Mouse (Mus musculus) cerebellum, postnatal 4 days (tissue): ENCODE data around the gene Cfap46.

Source experiments
- DNase-seq, 2 experiments: peaks; one replicate each; pipeline ENCODE4 v3.0.0; 2022; ENCODE audit warnings: low spot score in 2 of 2, mixed read lengths in 1 of 2

Cfap46 gene

DNA sequence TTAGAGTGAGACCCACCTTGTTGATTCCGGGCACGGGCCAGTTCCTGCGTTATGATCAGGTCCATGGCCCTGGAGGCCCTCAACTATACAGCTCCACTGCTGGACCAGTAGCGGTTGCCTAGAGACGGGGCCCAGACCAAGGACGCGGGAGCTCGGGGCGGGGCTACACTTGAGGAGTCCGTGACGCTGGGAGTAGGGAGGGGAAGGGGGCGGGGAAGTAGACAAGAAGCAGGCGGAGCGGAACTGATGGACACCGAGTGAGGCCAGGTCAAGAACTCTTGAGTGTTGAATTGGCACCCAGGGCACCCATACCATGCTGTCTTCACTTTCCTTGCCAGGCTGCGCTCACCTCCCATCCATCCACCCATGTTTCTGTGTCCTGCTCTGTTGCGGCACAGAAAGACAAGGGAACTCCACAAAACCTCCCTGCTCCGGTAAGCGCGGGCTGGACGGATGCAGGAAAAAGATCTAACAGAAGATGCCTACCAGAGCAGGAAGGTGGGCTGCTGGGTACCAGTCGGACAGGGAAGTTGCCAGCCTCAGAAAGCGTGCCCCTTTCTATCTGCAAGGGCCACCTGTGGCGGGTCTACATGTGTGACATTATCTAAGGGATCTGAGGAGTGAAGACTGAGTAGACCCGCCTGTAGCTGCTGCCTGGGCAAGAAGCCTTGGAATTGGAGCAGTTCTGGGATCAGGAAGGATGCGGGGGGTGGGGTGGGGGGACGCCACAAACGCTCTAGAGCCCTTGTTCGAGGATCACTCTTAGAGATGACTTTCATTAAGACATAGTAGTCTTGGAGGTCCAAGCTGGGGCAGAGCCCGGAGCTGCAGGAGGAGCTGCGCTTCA lies at the start of gene Cfap46:
Gene Cfap46 (minus strand): TSS at position 112 of the 847 bp plus-strand sequence.
- peak; percentile 54 to 71 for DNase-seq

DNA sequence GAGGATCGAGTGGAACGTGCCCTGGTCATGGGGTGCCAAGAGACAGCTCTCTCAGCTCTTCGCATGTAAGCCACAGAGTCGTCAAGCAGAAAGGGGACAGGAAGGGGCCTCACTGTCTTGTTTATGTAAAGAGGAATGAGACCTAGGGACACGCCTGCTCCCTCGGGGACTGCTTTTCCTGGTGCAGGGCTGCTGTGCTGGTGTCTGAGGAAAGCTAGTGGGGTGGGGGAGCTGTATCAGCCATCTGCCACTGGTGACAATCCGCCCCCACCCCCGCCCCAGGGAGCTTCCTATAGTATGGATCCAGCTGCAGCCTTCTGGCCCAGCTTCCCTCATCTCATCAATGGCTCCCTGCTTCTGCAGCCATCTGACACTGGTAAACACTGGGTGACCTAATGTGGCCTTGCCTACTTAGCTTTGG lies 47.7 kb upstream of the Cfap46 start:
- DNase-seq: no peak

DNA sequence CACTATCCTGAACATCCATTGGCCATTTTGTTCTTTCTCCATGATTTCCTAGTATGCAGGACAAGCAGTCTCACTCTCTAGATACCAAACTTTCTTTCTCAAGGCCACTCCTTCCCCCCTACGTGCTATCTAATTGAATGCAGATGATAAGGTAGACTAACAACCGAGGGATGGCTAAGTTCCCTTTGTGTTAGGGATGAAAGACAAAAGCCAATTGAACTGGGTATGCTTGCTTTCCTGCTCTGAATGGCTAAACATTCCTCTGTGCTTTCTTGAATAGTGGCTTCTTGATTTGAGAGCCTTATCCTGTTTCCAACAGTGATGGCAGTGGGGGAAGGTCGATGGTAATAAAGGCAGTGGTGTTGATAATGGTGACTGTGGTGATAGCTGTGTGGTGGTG lies 43.5 kb upstream of the Cfap46 start:
- DNase-seq: no peak

DNA sequence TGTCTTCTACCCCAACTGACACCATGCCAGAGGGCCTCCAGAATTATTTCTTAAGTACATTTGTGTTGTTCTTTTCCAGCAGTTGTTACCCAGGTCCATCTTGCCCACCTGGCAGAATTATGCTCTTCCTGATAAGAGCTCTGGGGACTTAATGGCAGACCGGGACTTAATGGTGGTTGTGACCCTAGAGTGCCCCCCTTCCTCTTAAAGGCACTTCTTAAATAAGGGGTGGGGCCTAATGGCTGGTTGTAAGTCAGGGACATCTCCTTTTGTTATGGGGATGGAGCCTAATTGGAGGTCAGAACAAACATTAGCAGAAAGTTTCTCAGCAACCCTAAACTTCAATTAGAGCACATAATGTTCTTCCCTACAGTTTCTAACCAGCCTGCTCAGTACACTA lies 42.0 kb upstream of the Cfap46 start:
- no peak for DNase-seq

DNA sequence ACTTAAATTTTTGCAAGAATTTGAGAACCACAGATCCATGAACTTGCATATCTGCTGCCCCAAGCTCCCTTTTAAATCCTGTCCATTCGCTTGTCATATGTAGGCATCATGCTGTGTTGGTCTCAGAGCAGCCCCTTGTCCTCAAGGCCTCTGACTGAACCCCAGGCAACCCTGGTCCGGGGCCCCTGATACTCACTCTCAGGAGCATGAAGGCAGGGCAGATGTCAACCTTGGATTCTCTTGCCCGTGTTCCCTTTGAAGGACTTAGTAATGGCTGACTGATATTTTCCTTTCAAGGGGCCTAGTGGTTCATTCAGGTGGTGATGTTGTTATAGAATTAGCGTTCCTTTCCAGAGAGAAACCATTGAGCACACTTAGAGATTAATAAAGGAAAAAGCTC lies 40.4 kb upstream of the Cfap46 start:
- no peak for DNase-seq

DNA sequence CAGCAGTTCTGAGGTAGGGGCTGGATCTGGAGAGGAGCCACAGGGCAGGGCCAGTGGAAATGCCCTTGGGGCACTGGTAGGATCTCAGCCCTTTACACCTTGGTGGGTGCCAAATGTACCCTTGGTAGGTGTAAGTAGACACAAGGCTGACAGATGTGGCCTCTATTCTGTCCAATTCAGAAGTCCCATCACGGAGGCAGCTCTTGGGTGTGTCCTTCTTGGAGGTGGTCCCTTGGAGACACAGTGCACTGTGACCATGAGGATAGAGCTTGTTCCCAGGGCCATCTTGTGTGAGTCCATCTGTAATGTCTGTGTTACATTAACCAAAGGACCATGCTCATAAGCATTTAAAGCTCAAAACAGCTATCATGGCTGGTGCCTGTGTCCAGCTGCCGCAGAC lies 37.6 kb upstream of the Cfap46 start:
- DNase-seq: no peak

DNA sequence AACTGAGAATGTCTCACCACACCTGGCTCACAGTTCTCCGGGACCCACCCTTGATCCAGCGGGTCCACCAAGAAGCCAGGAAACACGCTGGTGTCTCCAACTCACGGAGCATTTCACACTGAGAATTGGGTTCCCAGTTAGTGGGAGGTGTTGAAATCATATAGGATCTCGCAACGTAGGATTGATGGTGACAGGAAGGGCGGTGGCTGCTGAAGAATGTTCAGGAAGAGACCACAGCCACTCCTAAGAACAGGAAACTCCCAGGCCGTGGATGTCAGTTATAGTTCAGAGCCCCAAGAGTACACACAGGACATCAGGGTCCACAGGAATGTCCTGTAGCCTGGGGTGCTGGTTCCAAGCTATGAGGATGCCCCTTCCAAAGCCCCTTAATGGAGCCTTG lies 34.2 kb upstream of the Cfap46 start:
- DNase-seq: no peak

DNA sequence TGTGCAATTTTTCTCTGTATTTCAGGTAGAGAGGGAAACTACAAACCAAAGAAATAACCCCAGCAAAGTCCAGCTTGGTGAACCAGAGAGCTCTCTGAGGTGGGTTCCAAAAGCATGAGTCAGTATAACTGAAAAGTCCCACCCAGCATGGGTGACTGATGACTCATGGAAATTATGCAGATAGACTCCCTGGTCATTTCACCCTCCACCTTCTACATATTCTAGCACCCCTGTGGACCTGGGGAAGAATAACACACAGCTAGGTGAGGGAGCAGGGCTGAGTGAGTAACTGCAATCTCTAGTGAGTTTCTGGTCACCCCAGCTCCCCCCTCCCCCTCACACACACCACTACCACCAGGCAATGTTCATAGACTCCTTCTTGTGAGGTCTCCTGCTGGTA lies 28.2 kb upstream of the Cfap46 start:
- no peak for DNase-seq

DNA sequence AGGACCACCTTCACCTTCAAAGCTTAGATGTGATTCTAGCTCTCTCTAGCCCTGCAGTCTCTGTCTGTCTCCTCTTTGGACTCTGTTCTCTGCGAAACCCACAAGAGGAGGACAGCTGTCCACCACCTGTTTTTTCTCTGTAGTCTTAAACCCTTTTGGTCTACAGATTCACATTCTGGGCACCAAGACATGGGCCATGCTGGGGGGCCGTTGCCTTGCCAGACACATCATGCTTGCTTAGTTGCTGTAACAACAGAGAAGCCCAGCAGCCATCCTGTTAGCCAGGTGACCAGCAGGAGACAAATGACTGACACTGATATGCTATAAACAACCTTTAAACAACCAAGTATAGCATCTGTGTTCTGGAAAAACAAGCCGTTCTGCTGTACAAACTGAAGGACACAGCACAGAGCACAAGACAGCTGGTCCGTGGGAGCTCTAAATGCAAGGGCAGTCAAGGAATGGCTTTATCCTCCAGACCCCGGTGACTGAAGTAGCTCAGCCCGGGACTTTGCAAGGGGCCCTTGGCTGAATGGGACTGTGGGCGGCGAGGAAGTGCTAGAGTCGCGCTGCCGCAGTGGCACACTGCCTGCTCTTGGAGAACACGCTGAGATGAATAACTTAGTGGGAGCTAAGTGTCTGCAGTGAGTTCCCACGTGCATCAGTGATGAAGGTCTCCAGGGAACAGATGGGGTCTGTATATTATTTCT lies 22.9 kb upstream of the Cfap46 start:
- DNase-seq: peak in 1 of 2 experiments; percentile 37

DNA sequence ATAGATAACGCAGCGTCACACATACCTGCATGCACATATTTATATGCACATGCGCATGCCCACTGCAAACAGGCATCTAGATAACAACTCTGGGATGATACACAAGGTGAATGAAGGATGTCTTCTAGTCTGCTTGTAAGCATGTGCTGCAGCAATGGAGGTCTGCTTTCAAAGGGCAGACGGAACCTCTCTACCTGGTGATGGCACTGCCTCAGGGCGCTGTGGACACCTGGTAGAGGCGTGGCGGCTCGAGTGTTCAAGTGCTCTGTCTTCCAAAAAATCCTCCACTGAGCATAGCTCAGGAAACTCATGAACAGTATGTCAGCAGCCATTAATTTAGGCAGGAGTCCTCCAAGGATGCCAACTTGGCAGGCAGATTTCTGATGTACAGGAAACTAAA lies 22.2 kb upstream of the Cfap46 start:
- DNase-seq: no peak

DNA sequence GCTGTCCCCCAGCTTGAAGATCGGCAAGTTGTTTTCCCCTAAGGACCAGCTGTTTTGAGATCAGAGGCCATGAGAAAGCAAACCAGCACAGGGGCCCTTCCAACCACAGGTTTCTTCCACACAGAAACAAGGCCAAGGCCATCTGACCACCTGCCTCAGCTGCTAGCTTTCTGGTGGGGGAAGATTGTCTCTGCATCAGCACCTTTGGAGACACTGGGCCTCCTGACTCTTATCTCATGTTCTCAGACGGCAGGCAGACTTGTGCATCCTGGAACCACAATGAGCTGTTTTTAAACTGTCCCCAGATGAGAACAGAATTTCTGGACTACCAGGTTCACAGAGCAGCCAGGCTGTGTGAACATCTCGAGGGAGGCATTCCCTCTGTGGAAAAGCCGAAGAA lies 21.5 kb upstream of the Cfap46 start:
- DNase-seq: no peak

DNA sequence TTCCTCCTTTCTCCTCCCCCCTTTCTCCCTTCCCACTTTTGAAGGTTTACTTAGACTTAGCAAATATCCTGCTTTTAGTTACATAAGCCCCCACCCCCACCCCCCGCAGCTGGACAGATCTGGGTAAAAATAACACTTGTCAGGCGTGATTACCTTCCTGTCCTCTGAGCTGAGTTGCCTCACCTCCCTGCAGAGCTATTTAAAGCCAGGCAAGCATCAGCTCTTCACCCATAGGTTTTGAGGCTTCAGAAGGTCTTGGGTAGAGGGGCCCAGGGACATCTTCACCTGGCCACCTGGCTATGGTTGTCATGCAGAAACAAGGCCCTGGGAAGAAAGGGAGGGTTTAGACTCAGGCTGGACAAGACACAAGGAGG lies 20.2 kb upstream of the Cfap46 start:
- no peak for DNase-seq

DNA sequence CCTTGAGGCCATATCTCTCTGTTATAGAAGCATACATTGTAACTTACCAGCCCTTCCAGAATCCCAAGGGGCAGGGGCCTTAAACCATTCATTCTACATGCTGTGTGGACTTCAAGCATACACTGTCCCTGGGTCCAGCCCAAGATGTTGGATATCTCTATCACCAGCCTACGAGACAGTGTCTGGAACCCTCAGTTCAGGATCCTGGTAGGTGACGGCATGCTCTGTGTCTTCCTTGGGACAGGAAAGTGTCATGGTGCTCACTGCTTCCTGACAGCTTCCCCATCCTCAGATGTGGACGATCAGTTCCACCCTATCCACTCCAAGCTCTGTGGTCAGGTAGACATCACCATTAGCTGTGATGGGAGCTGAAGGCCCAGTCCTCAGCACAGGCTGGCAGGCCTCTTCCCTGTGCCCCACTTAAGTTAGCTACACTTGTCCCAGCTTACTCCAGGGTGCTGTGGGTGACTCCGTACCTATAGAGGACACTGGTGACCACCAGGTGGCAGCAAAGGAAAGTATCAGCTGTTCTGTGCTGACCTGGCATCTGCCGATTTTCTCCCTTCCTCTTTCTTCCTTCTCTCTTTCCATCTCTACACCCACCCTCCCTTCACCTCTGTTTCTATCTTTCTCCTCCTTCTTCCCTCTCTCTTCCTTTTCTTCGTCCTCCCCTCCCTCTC lies 19.7 kb upstream of the Cfap46 start:
- peak; percentile 80 to 90 for DNase-seq

DNA sequence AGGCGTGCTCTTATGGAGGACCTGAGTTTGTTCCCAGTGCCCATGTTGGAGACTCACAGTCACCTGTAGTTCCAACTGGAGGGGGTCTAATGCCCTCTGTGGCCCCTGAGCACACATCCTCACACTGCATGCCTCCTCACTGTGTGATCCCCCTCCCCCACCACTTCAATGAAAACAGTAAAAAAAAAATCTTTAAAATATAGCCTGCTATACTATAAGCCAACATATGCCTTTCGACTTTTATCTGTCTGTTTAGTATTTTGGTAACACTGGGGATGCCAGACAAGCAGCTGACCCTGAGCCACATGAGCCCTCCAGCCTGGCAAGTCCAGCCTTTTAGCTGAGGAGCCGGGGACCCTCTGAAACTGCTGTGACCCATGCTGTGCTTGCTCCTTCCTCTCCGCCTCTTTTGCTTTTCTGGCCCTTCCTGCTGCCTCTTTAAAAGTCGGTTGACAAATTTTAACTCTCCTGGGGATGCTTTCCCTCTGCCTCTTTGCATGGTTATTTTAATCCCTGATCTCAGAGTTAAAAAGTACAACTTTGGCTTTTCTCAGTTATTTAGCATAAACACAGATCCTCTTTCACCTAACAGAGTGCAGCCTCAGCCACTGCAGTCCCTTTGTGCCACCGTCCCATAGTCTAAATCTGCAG lies 18.2 kb upstream of the Cfap46 start:
- no peak for DNase-seq

DNA sequence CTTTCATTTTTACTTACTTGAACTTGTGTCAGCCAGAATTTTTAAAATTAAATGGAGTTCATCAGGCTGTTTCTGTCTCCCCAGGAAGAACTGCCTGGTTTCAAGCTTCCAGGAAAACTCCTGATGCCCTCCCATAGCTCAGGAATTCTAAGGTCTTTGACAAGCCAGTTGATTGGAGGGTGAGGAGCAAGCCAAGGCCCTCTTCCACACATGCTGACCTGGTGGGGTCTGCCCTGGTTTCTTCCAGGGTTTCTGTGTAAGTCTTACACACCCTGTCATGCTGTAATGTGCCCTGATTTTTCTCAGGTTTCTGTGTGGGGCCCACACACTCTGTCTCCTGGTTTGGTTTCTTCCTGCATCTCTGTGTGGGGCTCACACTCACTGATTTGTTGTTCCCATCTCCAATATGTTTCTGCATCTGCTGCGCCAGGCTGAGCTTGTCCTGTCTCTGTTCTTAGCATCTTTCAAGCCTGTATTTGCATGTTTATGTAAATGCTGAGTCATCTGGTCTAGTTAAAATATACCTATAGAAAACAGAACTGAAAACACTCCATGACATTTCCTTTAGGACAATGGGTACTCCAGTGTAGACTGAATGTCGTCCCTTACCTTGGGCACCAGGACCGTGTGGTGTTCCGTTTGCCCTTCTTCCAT lies 9.2 kb upstream of the Cfap46 start:
- DNase-seq: no peak

DNA sequence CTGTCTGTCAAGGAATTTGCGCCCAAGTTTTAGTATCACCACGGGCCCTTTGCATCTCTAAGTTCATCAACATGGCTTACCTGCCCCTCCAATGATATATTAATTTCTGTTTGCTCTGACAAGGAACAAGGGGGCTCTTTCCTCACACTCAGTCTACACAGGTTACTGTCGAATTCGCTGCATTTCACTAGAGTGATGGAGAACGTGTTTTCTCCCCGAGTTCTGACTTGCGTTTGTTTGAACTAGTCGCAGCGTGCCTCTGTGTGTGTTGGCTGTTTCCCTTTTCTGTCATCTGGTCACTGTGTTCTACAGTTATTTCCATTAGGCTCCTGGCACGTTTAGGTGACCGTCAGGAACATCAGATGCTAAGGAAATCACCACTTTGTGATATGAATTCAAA lies 8.6 kb upstream of the Cfap46 start:
- DNase-seq: no peak

DNA sequence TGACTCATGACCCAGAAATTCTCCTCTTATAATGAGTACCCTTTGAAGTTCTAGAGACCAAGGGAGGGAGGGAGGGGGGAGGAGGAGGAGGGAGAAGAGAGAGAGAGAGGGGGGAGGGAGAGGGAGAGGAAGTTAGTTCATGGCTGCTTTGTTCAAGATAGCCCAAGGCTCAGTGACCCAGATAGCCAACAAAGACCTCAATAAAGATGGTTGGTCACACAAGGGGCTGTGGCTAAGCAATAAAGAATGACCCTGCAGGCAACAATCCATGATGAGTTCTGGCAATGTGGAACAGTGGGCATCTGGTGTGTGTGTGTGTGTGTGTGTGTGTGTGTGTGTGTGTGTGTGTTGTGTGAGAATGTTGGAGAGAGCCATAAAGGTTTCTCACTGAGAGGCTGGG lies 1.7 kb upstream of the Cfap46 start:
- DNase-seq: no peak

DNA sequence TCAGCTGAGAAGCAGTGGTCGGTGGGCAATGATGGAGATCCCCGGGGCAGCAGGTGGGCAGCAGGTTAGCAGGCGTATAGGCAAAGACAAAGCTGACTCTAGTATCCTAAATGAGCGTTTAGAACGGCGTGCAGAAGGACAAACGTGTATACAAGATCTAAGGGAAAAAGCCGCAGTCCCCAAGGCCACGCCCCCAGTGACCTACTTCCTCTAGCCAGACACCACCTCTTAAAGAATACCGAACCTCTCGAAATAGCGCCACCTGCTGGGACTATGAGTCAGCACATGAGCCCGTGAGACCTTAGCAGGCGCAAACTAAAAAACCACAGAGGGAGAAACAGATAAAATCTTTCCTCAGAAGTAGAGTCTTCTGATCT lies 924 bp upstream of the Cfap46 start:
- DNase-seq: peak; percentile 81 to 90

DNA sequence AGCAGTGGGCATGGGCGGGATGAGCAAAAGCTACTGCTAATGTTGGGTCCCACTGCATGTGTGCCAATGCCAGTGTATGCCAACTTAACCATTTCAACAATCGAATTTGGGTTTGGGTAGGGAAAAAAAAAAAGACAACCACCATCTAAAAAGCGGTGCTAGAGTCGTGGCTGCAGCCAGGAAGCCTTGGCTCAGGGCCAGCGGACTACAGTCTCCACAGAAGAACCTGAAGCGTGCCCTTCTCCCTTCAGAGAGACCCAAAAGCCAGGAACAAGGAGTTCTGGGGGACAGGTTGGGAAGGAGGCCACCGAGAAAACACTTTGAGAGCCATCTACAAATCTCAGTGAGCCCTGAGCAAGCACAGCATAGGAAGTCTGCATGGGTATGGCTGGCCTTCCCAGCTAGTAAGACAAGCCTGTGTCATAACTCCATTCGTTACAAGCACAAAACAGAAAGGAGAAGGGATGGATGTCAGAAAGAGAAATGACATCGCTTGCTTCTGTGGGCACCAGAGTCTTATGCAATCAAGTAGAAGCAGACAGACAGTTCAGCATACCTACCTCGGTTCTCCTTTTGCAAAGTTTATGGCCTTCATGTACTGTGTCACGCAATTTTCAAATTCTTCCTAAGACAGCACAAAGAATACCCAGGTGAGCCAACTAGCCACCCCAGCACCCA lies 1.6 kb downstream of the Cfap46 start:
- no peak for DNase-seq

DNA sequence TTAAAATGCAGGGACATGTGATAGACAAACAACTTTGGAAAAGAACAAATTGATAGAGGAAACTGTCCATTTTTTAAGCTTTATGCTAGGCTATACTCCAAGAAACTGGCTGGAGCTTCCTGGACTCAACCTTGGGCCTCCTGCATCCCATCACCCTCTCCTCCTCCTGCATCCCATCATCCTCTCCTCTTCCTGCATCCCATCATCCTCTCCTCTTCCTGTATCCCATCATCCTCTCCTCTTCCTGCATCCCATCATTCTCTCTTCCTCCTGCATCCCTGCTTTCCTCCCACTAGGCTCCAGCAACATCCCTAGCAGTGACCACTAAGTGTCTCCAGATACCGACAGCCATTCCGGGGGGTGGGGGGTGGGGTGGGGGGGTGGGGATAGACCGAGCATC lies 7.2 kb downstream of the Cfap46 start:
- DNase-seq: no peak

DNA sequence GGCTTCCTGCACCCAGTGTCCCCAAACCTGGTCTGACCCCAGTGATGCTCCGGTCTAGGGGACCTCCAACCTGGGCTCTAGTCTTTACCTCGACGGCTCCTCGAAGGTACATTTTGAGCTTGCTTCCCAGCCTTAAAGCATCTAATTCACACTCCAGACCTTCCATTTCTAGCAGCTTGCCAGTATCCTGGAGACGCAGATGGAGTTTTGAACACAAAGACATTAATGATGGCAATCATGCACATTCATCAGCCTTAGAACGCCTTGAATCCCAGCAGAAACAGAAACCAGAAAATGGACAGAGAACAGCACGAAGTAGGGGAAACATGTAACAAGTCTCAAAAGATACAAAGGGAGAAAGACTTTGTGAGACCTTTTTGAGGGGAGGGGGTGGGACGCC lies 16.7 kb downstream of the Cfap46 start:
- DNase-seq: no peak
